Mouse (Mus musculus) liver, embryonic 16.5 days (tissue): ENCODE measurements around the gene Lsm14a. TPM values are rescaled to one million over a fixed set of nuclear protein-coding genes. Genes with fewer than 3 reads are reported as not detected.

Source experiments
- ATAC-seq: fragments of 200-750 bp; cut with Nextera tagmentation; 2 replicates; pipeline ENCODE4 v1.8.0; 2017; ENCODE audit warnings: low read depth, mild to moderate bottlenecking, moderate number of reproducible peaks, moderate library complexity
- H3K27ac ChIP-seq: fragments of 300-500 bp; sonication (generic); 2 replicates; pipeline ENCODE4 v1.5.1; 2014; ENCODE audit warnings: mild to moderate bottlenecking, low read length
- H3K27me3 ChIP-seq: fragments of 300-500 bp; sonication (generic); 2 replicates; pipeline ENCODE4 v1.6.1; 2014; ENCODE audit warnings: low read depth, low read length, mixed read lengths; ENCODE audit not compliant: control insufficient read depth, insufficient read depth
- H3K36me3 ChIP-seq: fragments of 300-500 bp; sonication (generic); 2 replicates; pipeline ENCODE4 v1.6.1; 2014; ENCODE audit warnings: mild to moderate bottlenecking; ENCODE audit not compliant: control insufficient read depth, insufficient read depth
- H3K4me1 ChIP-seq: fragments of 300-500 bp; sonication (generic); 2 replicates; pipeline ENCODE4 v1.6.1; 2014; ENCODE audit warnings: low read depth, low read length, mixed read lengths; ENCODE audit not compliant: control insufficient read depth
- H3K4me2 ChIP-seq: fragments of 300-500 bp; sonication (generic); 2 replicates; pipeline ENCODE4 v1.6.1; 2014; ENCODE audit warnings: low read depth, low read length, mixed read lengths
- H3K4me3 ChIP-seq: fragments of 300-500 bp; sonication (generic); 2 replicates; pipeline ENCODE4 v1.5.1; 2014; ENCODE audit warnings: low read depth, mild to moderate bottlenecking, low read length
- H3K9ac ChIP-seq: fragments of 300-500 bp; sonication (generic); 2 replicates; pipeline ENCODE4 v1.6.1; 2014; ENCODE audit warnings: low read depth, low read length
- H3K9me3 ChIP-seq: fragments of 300-500 bp; sonication (generic); replicated peaks from 2 replicates; pipeline ENCODE4 v1.6.1; 2016; ENCODE audit warnings: low read length; ENCODE audit not compliant: control insufficient read depth
- WGBS: fragments of 180-500 bp; shearing (Covaris S2); extraction: QIAGEN DNeasy Blood & Tissue Kit; methylation state at CpG from one replicate; pipeline ENCODE4 v1.1.7; 2014; ENCODE audit not compliant: insufficient replicate concordance; 5-methylcytosine and 5-hydroxymethylcytosine counted together
- polyA plus RNA-seq: library from polyadenylated mRNA; unstranded; fragments of >200 nt; fragmentation: Nextera tagmentation; extraction: Ambion mirVana; gene quantifications from 2 replicates; pipeline ENCODE4 v1.2.1, GENCODE M21; 2015

The Lsm14a gene
- polyA plus RNA-seq, 1 experiment from 2014 or later: 38.7 TPM

DNA sequence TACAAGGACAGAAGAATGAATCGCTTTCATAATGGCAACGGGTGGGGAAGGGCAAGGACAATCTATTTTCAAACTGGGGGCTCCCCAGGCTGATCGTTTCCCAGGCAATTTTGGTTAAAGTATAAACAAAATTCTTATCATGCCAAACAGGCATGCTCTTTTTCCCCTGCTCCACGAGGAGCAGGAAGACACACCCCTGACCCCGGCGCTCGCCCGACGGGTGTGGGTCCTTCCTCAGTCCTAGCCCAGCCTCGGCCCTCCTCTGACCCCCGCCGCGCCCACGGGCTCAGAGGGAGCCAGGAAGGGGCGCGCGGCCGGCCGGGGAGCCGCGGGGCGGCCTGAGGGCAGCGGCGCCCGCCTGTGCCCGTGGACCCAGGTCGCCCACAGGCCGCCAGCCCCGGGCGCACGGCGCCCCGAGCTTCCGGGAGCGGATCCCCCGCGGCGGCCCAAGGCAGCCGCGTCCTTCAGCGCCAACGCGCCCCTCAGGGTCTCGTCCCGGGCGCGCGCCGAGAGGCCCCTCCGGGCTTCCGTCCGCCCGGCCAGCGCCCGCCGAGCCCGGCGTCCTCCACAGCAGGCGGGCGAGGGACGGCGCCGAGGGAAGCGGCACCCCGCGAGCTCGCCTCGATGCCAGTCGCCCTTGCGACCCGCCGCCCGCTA is 80.2 kb downstream of the Lsm14a start:
- H3K36me3 ChIP-seq: no peaks in the 10 kb centered on the region
- H3K4me3 ChIP-seq: peak overlapping the region; percentile 95
- no peaks in the 10 kb centered on the region for H3K9me3 ChIP-seq
- H3K9ac ChIP-seq: peak overlapping the region; percentile 95
- peaks cover 11% of the 10 kb centered on the region for H3K4me1 ChIP-seq
- H3K27me3 ChIP-seq: no peaks in the 10 kb centered on the region
- H3K27ac ChIP-seq: peak overlapping the region; percentile 94
- H3K4me2 ChIP-seq: peak overlapping the region; percentile 94
- peak; percentile 93 for ATAC-seq
- WGBS: under 1% methylated on average over 64 of the region's 73 CpGs

DNA sequence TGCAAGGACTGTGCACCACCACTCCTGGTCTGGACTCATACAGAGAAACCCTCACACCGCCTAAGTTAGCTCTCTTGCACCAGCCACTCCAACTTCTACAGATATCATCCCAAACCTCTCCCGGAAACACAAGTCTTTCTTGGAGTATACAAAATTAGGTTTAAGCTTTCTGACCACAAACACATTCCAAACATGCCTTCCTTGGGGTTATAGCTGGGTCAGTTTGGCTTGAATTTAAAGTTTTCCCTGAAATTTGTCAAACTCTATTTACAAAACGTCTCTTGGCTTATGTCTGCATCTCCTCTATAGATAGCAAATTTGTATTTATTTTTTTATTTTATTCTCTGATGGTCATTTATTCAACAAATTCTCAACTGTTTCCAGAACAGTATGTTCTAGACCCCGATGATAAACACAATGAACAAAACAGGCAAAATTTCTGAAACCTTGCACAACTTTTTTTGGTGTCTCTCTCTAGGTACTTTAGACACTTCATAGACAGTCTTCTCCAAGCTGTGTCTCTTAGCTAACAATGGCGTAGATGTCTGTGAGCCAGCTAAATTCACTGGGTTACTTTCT is 83.8 kb downstream of the Lsm14a start:
- no peak overlapping the region for H3K27ac ChIP-seq
- H3K9ac ChIP-seq: no peak overlapping the region
- WGBS: 70% methylated on average over 5 of the region's 5 CpGs
- H3K4me2 ChIP-seq: no peak overlapping the region
- H3K27me3 ChIP-seq: no peaks in the 10 kb centered on the region
- H3K4me1 ChIP-seq: peaks cover 11% of the 10 kb centered on the region
- H3K9me3 ChIP-seq: no peaks in the 10 kb centered on the region
- ATAC-seq: no peak
- H3K4me3 ChIP-seq: no peak overlapping the region
- H3K36me3 ChIP-seq: no peaks in the 10 kb centered on the region

DNA sequence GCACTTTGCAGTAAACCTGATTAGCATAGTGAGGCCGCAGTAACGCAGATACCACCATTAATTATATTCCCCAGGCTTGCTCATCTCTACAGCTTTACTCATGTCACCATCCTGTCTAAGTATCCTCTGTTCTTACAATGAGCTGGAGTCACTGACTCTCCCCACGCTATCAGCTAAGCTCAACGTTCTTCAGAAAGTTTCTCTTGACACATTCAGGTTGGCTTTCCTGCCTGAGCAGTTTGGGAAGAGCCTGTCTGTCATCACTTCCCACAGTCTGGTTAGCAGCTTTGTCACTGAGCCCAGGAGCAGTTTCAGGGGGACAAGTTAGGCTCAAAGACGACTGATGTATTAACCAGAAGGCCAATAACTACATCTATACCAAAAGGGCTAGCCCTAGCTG is 84.5 kb downstream of the Lsm14a start:
- Histone ChIP-seq H3K9ac (no peak overlapping the region), H3K4me3 (no peak overlapping the region), H3K36me3 (no peaks in the 10 kb centered on the region), H3K9me3 (no peaks in the 10 kb centered on the region), H3K27me3 (no peaks in the 10 kb centered on the region), H3K27ac (peak overlapping the region; percentile 21; the same call in 1 of the 2 replicates), H3K4me2 (no peak overlapping the region), H3K4me1 (peaks cover 6% of the 10 kb centered on the region)
- ATAC-seq: no peak
- 58% methylated on average over 5 of the region's 5 CpGs for WGBS

DNA sequence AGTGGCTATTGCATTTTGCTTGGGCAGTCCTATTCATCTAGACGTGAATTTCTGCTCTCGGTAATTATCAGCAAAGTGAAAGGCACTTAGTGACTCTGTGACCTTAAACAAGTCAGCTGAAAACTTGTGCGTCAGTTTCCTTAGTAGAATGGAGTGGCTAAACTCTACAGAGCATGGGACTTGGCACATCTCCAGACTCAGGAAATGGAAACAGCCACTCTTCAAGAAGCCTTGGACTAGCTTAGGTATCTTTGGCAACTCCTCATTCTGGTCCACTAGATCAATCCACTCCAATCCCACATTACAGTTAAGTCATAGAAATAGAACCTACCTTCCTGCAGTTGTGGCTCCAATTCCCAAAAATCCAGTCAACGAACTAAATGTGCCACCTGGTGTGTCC is 87.7 kb downstream of the Lsm14a start:
- Histone ChIP-seq H3K4me1 (peaks cover 5% of the 10 kb centered on the region; the same call in 1 of the 2 replicates), H3K4me2 (no peak overlapping the region), H3K4me3 (no peak overlapping the region), H3K36me3 (no peaks in the 10 kb centered on the region), H3K9me3 (no peaks in the 10 kb centered on the region), H3K27ac (no peak overlapping the region), H3K27me3 (no peaks in the 10 kb centered on the region), H3K9ac (no peak overlapping the region)
- 77% methylated on average over 4 of the region's 4 CpGs for WGBS
- no peak for ATAC-seq

DNA sequence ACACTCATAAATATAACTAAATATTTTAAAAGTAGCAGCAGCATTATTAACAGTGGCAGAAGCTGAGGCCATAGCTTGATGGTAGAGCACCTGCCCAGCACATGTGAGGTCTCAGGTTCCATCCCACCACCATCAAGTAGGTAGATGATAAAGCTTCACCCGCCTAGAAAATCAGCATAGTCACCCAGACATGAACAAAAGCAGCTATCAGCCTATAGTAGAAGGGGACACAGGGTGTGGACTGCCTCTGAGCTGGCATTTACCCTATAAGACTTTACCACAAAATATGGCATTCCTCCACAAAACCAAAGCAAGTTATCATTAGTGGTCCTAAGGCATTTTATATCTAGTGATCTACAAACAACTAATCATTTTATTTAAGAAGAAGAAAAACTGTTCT is 90.5 kb downstream of the Lsm14a start:
- H3K27me3 ChIP-seq: no peaks in the 10 kb centered on the region
- no peak overlapping the region for H3K4me2 ChIP-seq
- peaks cover 5% of the 10 kb centered on the region; the same call in 1 of the 2 replicates for H3K4me1 ChIP-seq
- no peaks in the 10 kb centered on the region for H3K36me3 ChIP-seq
- ATAC-seq: no peak
- 33% methylated on average over 1 of the region's 1 CpGs for WGBS
- no peaks in the 10 kb centered on the region for H3K9me3 ChIP-seq
- H3K9ac ChIP-seq: no peak overlapping the region
- H3K4me3 ChIP-seq: no peak overlapping the region
- no peak overlapping the region for H3K27ac ChIP-seq

DNA sequence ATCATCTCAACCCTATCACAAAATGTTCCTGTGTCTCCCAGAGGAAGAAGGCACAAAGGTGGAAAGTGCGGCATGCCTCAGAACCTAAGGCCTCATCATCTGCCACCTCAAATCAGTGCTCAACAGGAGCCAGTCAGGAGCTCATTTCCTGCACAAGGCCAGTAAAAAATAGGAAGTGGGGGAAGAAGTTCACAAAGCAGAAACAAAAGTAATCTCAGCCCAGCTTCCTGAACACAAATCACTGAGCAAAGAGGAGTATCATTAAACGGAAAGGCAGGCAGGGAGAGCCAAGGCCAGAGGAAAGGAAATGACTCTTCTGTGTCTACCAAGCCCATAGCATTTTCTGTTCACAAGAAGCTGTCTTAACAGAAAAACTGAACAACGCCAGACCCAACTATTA is 91.2 kb downstream of the Lsm14a start:
- H3K9me3 ChIP-seq: no peaks in the 10 kb centered on the region
- H3K36me3 ChIP-seq: no peaks in the 10 kb centered on the region
- peaks cover 5% of the 10 kb centered on the region; the same call in 1 of the 2 replicates for H3K4me1 ChIP-seq
- H3K4me2 ChIP-seq: no peak overlapping the region
- ATAC-seq: no peak
- H3K27ac ChIP-seq: no peak overlapping the region
- WGBS: 49% methylated on average over 3 of the region's 3 CpGs
- no peak overlapping the region for H3K9ac ChIP-seq
- H3K27me3 ChIP-seq: no peaks in the 10 kb centered on the region
- no peak overlapping the region for H3K4me3 ChIP-seq

DNA sequence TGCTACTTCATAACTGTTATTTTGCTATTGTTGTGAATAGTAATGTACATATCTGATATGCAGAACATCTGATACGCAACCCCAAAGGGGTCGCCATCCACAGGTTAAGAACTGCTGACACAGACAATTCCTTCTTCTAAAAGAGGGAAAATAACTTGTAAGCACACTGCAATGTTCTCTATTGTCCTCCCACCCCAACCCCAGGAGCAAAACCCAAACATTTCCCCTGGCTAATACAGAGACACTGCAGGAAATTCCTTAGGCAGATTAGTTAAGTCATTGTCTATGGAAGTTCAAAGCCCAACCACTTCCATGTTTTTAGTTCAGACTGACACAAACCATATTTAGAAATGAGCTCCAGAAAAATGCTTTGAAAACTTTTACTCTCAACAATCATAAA is 94.3 kb downstream of the Lsm14a start:
- H3K27ac ChIP-seq: no peak overlapping the region
- no peak overlapping the region for H3K4me3 ChIP-seq
- H3K9ac ChIP-seq: no peak overlapping the region
- H3K36me3 ChIP-seq: no peaks in the 10 kb centered on the region
- no peak for ATAC-seq
- peaks cover 5% of the 10 kb centered on the region; the same call in 1 of the 2 replicates for H3K4me1 ChIP-seq
- 93% methylated on average over 2 of the region's 2 CpGs for WGBS
- no peak overlapping the region for H3K4me2 ChIP-seq
- H3K9me3 ChIP-seq: no peaks in the 10 kb centered on the region
- no peaks in the 10 kb centered on the region for H3K27me3 ChIP-seq

DNA sequence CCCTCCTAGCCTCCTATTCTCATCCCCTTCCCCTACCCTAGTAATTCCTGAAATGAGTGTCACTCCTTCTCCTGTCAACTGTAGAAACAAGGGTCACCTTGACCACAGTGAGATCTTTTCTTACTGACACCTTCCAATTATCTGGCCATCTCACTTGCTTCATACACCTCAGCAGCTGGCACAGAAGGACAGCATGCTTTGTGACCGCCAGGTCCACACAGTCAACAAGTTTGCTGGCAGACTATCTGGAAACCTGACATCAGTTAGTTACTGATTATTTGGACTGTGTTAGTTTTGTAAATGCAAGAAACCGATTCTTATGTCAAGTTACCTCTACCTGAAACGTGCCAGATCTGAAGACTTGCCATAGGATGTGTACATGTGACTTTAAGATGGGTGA is 97.0 kb downstream of the Lsm14a start:
- WGBS: 70% methylated on average over 3 of the region's 3 CpGs
- ATAC-seq: peak; percentile 24; the same call in 1 of the 2 replicates
- Histone ChIP-seq H3K4me3 (no peak overlapping the region), H3K36me3 (no peaks in the 10 kb centered on the region), H3K27ac (no peak overlapping the region), H3K27me3 (no peaks in the 10 kb centered on the region), H3K9me3 (no peaks in the 10 kb centered on the region), H3K4me2 (no peak overlapping the region), H3K9ac (no peak overlapping the region), H3K4me1 (peaks cover 2% of the 10 kb centered on the region; the same call in 1 of the 2 replicates)
